Mouse (Mus musculus) limb, embryonic 10.5 days (tissue): ENCODE results near the gene Gucd1. TPM values are rescaled to one million over a fixed set of nuclear protein-coding genes. Genes with fewer than 3 reads are reported as not detected.
"Not testable (repeated sequence)": the region's sequence is repeated elsewhere in the genome, so short reads cannot be mapped to it uniquely, and the experiment has no call there.

Experiments used
- DNase-seq: peaks from one replicate; pipeline ENCODE4 v3.0.0-alpha.2; 2017; ENCODE audit warnings: low spot score
- H3K27ac ChIP-seq: fragments of 300-500 bp; sonication (generic); 2 replicates; pipeline ENCODE4 v1.5.1; 2016; ENCODE audit warnings: mild to moderate bottlenecking
- H3K27me3 ChIP-seq: fragments of 300-500 bp; sonication (generic); 2 replicates; pipeline ENCODE4 v1.6.1; 2016; ENCODE audit warnings: low read depth, mild to moderate bottlenecking; ENCODE audit not compliant: poor library complexity, severe bottlenecking
- H3K36me3 ChIP-seq: fragments of 300-500 bp; sonication (generic); 2 replicates; pipeline ENCODE4 v1.6.1; 2016; ENCODE audit warnings: mild to moderate bottlenecking, moderate library complexity
- H3K4me1 ChIP-seq: fragments of 300-500 bp; sonication (generic); 2 replicates; pipeline ENCODE4 v1.6.1; 2016
- H3K4me3 ChIP-seq: fragments of 300-500 bp; sonication (generic); 2 replicates; pipeline ENCODE4 v1.5.1; 2016; ENCODE audit warnings: mild to moderate bottlenecking, moderate library complexity
- H3K9me3 ChIP-seq: fragments of 300-500 bp; sonication (generic); replicated peaks from 2 replicates; pipeline ENCODE4 v1.6.1; 2016; ENCODE audit warnings: mild to moderate bottlenecking
- WGBS: fragments of 180-500 bp; shearing (Covaris S2); methylation state at CpG from one replicate; pipeline ENCODE4 v1.1.7; 2016; 5-methylcytosine and 5-hydroxymethylcytosine counted together
- polyA plus RNA-seq: library from polyadenylated mRNA; unstranded; fragments of >200 nt; fragmentation: Nextera tagmentation; extraction: Ambion mirVana; gene quantifications from 2 replicates; pipeline ENCODE4 v1.2.1, GENCODE M21; 2016

Gucd1 gene
- polyA plus RNA-seq, 1 experiment from 2014 or later = 32.3 TPM

DNA sequence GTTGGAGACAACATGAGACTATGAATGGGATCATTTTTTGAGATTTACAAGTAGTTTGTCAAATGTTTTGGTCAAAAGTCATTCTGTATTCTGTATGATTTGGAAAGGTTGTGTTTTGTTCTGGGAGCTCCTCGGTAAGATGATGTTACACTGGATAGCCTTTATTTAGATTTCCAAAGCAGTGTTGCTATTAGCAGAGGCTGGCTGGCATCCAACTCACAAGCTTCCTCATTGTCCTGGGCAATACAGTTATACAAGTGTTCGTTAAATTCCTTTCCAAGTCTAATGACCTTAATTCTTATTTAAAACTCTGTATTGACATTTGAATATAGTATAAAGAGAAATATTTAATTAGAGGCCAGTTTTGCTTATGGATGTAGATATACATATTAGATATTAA lies 172.5 kb downstream of the Gucd1 start:
- no peak for DNase-seq
- Histone ChIP-seq H3K36me3 (no peaks in the 10 kb centered on the region), H3K4me3 (no peak overlapping the region), H3K27me3 (no peaks in the 10 kb centered on the region), H3K9me3 (no peaks in the 10 kb centered on the region), H3K27ac (no peak overlapping the region), H3K4me1 (no peaks in the 10 kb centered on the region)
- 91% methylated on average over 2 of the region's 2 CpGs for WGBS

GRCm38 (mm10) chr10:75344563-75344962 lies 173.2 kb downstream of the Gucd1 start:
- not testable (repeated sequence) for H3K4me1 ChIP-seq, H3K9me3 ChIP-seq, H3K27ac ChIP-seq, H3K27me3 ChIP-seq, DNase-seq, H3K4me3 ChIP-seq, H3K36me3 ChIP-seq
- WGBS = 64% methylated on average over 1 of the region's 1 CpGs

- H3K36me3 ChIP-seq = no peaks in the 10 kb centered on the region
- H3K4me3 ChIP-seq = no peak overlapping the region
- no peak overlapping the region for H3K27ac ChIP-seq
- DNase-seq = no peak
- no peaks in the 10 kb centered on the region for H3K27me3 ChIP-seq
- WGBS = 32% methylated on average over 8 of the region's 8 CpGs
- no peaks in the 10 kb centered on the region for H3K9me3 ChIP-seq
- no peaks in the 10 kb centered on the region for H3K4me1 ChIP-seq
Measured at GRCm38 (mm10) chr10:75341936-75342335, 175.8 kb downstream of the Gucd1 start.

DNA sequence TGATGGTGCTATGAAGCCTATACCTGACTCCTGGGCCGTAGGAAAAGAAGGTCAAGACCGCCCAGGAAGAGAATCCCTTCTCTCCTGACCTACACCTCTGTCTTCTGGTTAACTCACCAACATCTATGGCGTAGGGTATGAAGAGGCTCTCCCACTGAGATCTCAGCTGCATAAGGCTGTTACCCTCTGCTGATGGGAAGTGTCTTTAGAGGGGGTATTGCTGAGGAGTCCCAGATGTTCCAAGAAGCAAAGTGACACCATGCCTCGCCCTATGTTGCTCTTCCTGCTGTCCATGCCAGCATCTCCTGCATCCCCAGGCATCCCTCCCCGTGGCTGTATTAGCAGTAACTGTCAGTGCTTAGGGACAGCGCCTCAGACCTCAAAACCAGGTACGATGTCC lies 178.4 kb downstream of the Gucd1 start:
- WGBS = 84% methylated on average over 7 of the region's 7 CpGs
- Histone ChIP-seq H3K4me3 (no peak overlapping the region), H3K4me1 (no peaks in the 10 kb centered on the region), H3K27me3 (no peaks in the 10 kb centered on the region), H3K36me3 (no peaks in the 10 kb centered on the region), H3K9me3 (no peaks in the 10 kb centered on the region), H3K27ac (no peak overlapping the region)
- DNase-seq = no peak

DNA sequence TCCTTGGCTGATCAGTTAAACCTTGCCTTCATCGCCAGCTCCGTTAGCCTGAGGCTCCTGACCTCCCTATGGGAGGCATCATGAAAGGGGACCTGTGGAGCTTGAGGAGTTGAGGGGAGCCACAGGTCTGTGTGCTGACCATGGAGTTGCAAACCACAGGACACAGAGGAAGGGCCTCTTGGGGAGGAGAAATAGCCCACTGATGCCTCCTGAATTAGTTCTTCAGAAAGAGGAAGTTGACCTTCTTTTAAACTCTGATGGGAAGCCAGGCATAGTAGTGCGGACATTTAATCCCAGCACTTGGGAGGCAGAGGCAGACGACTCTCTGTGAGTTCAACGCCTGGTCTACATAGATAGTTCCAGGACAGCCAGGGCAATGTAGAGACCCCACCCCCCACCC lies 178.9 kb downstream of the Gucd1 start:
- H3K27ac ChIP-seq = no peak overlapping the region
- no peaks in the 10 kb centered on the region for H3K9me3 ChIP-seq
- 80% methylated on average over 5 of the region's 5 CpGs for WGBS
- H3K4me1 ChIP-seq = no peaks in the 10 kb centered on the region
- H3K36me3 ChIP-seq = no peaks in the 10 kb centered on the region
- H3K27me3 ChIP-seq = no peaks in the 10 kb centered on the region
- no peak for DNase-seq
- H3K4me3 ChIP-seq = no peak overlapping the region

DNA sequence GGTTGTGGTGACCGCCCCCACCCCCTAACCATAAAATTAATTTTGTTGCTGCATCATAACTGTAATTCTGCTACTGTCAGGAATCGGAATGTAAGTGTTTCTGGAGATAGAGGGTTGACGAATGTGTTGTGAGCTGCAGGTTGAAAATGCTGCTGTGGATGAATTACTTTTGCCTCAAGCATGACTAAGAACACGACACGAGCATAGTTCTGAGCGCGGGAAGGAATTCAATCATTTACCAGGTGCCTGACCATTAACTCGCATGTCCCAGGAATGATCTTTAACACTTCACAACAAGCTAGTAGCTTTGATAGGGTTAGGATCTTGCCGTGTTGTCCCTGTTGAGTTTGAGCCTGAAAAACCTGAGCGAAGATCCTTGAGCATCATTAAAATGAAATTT lies 180.5 kb downstream of the Gucd1 start:
- no peaks in the 10 kb centered on the region for H3K9me3 ChIP-seq
- H3K27me3 ChIP-seq = no peaks in the 10 kb centered on the region
- no peak overlapping the region for H3K27ac ChIP-seq
- WGBS = 85% methylated on average over 10 of the region's 10 CpGs
- no peak for DNase-seq
- no peaks in the 10 kb centered on the region for H3K4me1 ChIP-seq
- H3K4me3 ChIP-seq = no peak overlapping the region
- H3K36me3 ChIP-seq = no peaks in the 10 kb centered on the region

GRCm38 (mm10) chr10:75335075-75335474 lies 182.7 kb downstream of the Gucd1 start:
- no peaks in the 10 kb centered on the region for H3K4me1 ChIP-seq
- H3K36me3 ChIP-seq = no peaks in the 10 kb centered on the region
- H3K27ac ChIP-seq = no peak overlapping the region
- H3K4me3 ChIP-seq = no peak overlapping the region
- H3K9me3 ChIP-seq = no peaks in the 10 kb centered on the region
- no peaks in the 10 kb centered on the region for H3K27me3 ChIP-seq
- WGBS = 84% methylated on average over 6 of the region's 6 CpGs
- no peak for DNase-seq

DNA sequence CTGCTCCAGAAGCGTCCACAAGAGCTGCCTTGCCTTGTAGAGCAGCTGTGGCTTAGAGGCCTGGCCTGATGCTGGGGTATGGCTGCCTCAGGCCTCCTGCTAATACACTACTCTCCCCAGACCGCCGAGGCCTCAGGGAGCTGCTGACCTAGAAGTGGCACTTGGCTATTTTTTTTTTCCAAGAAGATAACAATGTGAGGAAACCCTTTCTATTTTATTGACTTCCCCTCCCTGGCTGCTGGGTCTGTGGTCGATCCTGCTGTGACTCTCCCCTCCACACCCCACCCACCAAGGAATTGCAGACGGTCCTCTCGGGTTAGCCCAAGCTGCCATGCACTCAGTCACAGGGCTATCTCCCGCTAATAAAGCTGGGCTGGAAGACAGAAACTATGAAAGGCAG lies 183.6 kb downstream of the Gucd1 start:
- Histone ChIP-seq H3K4me3 (no peak overlapping the region), H3K27ac (no peak overlapping the region), H3K4me1 (no peaks in the 10 kb centered on the region), H3K36me3 (no peaks in the 10 kb centered on the region), H3K27me3 (no peaks in the 10 kb centered on the region), H3K9me3 (no peaks in the 10 kb centered on the region)
- 79% methylated on average over 7 of the region's 7 CpGs for WGBS
- no peak for DNase-seq

DNA sequence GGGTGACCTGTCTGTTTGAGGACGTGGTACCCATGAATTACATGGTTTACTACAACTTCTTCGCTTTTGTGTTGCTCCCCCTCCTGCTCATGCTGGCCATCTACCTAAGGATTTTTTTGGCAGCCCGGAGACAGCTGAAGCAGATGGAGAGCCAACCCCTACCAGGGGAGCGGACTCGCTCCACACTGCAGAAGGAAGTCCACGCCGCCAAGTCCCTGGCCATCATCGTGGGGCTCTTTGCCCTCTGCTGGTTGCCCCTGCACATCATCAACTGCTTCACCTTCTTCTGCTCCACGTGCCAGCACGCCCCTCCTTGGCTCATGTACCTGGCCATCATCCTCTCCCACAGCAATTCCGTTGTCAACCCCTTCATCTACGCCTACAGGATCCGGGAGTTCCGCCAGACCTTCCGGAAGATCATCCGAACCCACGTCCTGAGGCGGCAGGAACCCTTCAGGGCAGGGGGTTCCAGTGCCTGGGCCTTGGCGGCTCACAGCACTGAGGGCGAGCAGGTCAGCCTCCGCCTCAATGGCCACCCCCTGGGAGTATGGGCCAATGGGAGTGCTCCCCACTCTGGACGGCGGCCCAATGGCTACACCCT lies 184.5 kb downstream of the Gucd1 start:
- H3K9me3 ChIP-seq = no peaks in the 10 kb centered on the region
- WGBS = 92% methylated on average over 23 of the region's 23 CpGs
- no peaks in the 10 kb centered on the region for H3K27me3 ChIP-seq

GRCm38 (mm10) chr10:75332268-75332667 lies 185.5 kb downstream of the Gucd1 start:
- H3K4me3 ChIP-seq = no peak overlapping the region
- no peak for DNase-seq
- H3K27ac ChIP-seq = no peak overlapping the region
- no peaks in the 10 kb centered on the region for H3K27me3 ChIP-seq
- H3K36me3 ChIP-seq = no peaks in the 10 kb centered on the region
- no peaks in the 10 kb centered on the region for H3K4me1 ChIP-seq
- WGBS = 88% methylated on average over 3 of the region's 3 CpGs
- H3K9me3 ChIP-seq = no peaks in the 10 kb centered on the region

More for the DNA sequence above, 184.5 kb downstream of the Gucd1 start:
- Histone ChIP-seq H3K4me1 (no peaks in the 10 kb centered on the region), H3K4me3 (no peak overlapping the region), H3K36me3 (no peaks in the 10 kb centered on the region), H3K27ac (no peak overlapping the region)
- no peak for DNase-seq

DNA sequence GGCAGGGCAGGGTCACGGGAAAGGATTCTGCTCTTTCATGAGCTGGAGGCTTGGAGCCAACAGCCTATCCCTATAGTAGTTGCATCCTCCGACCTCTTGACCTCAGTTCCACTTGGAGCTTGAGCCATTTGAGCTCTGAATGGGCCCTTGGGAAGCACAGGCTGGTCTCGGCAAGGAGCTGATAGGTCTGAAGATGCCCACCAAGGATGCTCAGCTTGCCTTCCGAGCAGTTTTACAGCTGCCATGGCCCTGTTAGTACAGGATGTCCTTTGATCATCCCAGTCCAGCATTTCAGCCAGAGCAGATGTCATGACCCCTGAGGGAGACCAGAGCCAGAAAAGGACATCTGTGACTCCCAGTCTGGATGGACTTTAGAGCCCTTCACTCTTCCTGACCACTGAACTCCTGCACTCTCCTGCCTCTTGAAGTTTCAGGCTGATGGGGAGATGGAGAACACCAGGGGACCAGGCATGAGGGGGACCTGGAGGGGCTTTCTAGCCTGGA lies 189.5 kb downstream of the Gucd1 start:
- no peak for DNase-seq
- 24% methylated on average over 4 of the region's 4 CpGs for WGBS
- Histone ChIP-seq H3K4me3 (no peak overlapping the region), H3K27me3 (no peaks in the 10 kb centered on the region), H3K36me3 (no peaks in the 10 kb centered on the region), H3K4me1 (peaks cover 4% of the 10 kb centered on the region; the same call in 1 of the 2 replicates), H3K27ac (no peak overlapping the region), H3K9me3 (no peaks in the 10 kb centered on the region)

DNA sequence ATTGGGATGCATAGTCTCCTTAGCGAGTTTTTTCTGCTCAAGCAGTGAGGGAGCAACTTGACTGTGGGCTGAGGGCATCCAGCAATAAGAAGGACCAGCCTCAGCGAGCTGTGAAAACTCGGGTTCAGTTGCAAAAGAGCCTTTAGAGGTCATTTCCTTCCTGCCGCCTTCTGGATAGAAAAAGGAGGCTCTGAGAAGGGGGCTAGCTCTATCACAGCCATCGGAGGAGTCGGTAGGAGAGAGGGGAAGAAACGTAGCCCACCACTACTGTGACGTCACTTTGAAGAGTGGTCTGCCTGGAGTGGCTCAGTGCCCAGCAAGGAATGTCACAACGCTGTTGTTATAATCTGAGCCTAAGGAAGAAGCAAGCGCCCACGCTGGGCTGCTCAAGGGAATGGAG lies 190.7 kb downstream of the Gucd1 start:
- Histone ChIP-seq H3K4me3 (no peak overlapping the region), H3K27me3 (no peaks in the 10 kb centered on the region), H3K4me1 (peaks cover 10% of the 10 kb centered on the region), H3K9me3 (no peaks in the 10 kb centered on the region), H3K36me3 (no peaks in the 10 kb centered on the region), H3K27ac (no peak overlapping the region)
- no peak for DNase-seq
- WGBS = 80% methylated on average over 11 of the region's 11 CpGs

DNA sequence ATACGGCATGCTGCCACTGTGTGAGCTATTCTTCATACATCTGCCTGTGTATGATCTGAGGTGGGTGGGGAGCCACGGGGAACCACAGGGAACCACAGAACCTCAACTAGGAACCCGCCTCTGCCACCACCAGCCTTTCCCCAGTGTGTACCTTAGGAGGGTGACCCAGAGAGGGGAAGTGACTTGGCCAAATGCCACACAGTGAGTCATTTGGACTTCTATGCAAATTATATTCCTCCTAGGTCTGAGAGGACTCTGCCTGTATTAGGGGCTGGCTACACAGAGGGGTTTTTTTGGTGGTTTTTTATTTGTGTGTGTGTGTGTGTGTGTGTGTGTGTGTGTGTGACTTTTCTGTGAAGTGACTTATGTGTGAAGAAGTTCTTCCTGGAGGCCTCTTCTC lies 191.2 kb downstream of the Gucd1 start:
- Histone ChIP-seq H3K27me3 (no peaks in the 10 kb centered on the region), H3K36me3 (no peaks in the 10 kb centered on the region), H3K27ac (no peak overlapping the region), H3K4me1 (peaks cover 10% of the 10 kb centered on the region), H3K9me3 (no peaks in the 10 kb centered on the region), H3K4me3 (no peak overlapping the region)
- no peak for DNase-seq
- WGBS = 86% methylated on average over 3 of the region's 3 CpGs

GRCm38 (mm10) chr10:75325821-75326220 lies 192.0 kb downstream of the Gucd1 start:
- 96% methylated on average over 23 of the region's 23 CpGs for WGBS
- Histone ChIP-seq H3K27me3 (no peaks in the 10 kb centered on the region), H3K4me3 (no peak overlapping the region), H3K36me3 (no peaks in the 10 kb centered on the region), H3K27ac (no peak overlapping the region), H3K9me3 (no peaks in the 10 kb centered on the region), H3K4me1 (peaks cover 10% of the 10 kb centered on the region)
- no peak for DNase-seq
